Mouse (Mus musculus): ENCODE measurements at regions not wholly inside any gene's neighbourhood (a gene's known extent, or its start where the extent isn't known, plus 50 kb on each side); places are given as distances from the start of the nearest gene placed in this dataset.

DNA sequence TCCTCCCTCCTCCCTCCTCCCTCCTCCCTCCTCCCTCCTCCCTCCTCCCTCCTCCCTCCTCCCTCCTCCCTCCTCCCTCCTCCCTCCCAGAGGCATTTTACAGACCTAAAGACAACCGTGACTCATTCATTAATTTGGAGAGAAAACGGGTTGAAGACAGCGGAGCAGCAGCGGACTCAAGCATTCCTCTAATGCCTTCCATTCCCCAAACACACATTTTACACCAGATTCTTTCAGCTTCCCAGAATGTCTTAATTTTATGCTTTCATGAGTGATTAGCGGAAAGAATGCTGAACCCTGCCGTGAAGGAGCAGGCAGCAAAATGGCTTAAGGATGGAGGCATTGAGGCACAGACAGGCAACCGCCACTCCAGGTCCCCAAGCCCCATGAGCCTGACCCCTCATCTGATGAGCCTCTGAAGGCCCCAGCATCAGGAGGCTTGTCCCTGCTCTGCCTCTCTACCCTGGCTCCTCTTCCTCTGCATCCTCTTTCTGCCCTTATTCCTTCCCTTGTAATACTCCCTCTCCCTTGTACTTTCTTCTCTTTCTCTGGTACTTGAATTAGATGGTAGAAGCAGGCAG is 192.5 kb downstream of the Cdc5l start:
- peak; percentile 56 for DNase-seq (ENCODE audit: low read depth, low spot score)

DNA sequence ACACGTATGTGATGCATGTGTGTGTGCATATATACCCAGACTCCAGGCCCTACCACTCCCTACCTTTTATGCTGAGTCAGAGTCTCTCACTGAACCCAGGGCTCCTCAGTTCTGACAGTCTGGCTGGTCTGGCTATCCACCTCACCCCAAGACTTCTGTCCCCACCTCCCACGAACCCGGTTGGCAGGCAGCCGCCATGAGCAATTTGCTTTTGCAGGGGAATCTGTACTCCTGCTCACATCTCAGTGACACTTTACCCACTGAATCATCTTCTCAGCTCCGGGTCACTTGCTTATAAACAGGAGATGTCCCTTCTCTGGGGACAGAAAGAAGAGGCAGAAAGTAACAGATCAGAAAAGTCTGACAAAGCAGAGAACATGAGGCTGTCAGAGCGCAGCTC is 193.0 kb downstream of the Cdc5l start:
- DNase-seq (ENCODE audit: low read depth, low spot score), result no peak

DNA sequence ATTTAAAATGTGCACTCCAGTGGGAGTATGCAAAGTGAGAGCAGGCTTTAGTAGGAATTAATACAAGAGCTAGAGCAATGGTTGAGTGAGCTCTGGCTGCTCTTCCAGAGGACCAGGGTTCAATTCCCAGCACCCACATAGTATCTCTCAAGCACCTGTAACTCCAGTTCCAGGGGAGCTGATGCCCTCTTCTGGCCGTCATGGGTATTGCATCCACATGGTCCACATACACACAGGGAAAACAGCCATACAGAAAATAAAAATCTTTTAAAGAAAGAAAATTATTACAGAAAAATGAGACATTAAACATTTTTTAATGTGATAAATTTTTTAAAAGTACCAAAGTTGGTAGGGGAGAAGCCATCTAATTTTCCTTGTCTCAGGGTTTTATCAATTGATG is 196.3 kb downstream of the Cdc5l start:
- DNase-seq (ENCODE audit: low read depth, low spot score), result no peak

DNA sequence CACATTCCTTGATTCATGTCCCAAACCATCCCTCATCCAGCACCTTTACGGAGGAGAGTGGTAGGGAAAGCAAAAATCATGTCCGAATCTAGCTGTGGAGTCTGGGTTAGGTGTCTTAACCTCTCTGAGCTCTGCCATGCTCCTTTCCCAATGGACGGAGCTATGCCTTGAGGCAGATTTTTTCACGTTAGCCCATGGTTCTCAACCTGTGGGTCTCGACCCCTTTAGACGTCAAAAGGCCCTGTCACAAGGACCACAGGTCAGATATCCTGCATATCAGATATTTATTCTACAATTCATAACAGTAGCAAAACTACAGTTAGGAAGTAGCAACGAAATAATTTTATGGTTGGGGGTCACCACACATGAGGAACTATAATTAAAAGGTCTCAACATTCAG is 198.1 kb downstream of the Cdc5l start:
- DNase-seq (ENCODE audit: low read depth, low spot score), result no peak

DNA sequence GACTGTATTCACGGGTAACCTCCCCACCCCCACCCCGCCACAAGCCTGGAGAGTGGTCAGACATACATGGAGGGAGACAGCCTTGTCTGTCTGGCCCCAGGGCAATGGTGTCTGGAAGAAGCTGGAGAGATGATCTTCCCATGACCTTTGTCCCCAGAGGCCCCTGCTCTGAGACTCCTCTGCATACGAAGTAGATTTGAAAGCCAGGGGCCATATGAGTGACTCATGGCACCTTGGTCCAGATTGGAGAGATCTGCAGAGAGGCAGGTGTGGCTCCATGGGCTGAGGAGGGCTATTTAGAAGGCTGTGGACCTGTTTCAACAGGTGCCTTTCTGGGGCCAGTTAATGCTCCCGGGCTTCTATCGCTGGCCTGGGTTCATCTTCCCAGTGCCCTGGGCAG is 200.7 kb downstream of the Cdc5l start:
- no peak for DNase-seq (ENCODE audit: low read depth, low spot score)

DNA sequence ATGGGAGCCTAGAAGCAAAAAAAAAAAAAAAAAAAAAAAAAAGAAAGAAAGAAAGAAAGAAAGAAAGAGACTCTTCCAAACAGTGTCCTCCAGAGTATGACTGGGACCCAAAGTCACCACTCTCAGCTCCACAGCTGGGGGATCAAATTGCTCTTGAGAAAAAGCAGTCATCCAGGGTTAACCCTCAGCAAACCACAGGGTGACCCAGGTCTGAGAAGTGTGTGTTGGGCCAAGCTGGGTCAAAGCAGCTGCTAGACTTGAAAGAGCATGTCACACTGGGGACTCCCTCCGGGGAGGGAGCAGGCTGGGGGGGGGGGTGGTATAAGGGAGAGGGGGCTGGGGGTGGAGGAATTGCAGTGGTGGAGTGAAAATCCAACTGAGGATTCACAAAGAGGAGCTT is 206.3 kb downstream of the Cdc5l start:
- peak; percentile 46 for DNase-seq (ENCODE audit: low read depth, low spot score)

DNA sequence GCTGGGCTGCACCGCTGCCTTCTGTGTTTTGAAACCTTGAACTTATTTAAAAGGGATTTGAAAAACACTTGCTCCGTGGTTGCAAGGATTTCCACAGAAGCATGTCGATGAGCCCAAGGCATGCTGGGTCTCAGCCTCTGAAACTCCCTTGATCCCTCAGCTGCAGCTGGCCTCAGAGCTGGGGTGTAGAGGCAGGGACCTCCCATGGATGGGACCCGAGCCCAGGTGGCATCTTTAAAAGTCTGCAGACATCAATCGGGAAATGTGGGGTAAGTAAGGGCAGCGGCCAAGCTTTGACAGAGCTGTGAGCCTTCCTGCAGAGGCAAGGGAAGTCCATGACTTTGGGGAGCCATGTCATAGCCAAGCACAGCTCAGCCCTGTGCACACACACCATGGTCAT is 207.1 kb downstream of the Cdc5l start:
- no peak for DNase-seq (ENCODE audit: low read depth, low spot score)

DNA sequence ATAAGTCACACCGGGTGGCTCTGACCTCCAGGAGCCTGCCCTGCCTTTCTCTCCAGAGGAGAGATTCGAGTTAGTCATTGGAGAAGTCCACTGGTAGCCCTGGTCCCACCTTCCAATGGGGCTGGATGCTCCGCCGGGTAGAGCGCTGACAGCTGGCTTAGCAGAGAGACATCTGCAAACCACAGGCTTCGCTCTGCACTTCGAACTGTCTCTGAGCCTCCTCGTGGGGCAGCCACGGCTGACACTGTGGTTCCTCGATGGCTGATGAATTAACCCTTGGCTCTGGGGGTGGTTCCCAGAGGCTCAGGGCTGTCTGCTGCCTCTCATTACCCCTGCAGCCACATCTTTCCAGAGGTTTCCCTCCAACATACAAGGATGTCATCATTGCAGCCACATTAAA is 211.9 kb downstream of the Cdc5l start:
- DNase-seq (ENCODE audit: low read depth, low spot score), result no peak

DNA sequence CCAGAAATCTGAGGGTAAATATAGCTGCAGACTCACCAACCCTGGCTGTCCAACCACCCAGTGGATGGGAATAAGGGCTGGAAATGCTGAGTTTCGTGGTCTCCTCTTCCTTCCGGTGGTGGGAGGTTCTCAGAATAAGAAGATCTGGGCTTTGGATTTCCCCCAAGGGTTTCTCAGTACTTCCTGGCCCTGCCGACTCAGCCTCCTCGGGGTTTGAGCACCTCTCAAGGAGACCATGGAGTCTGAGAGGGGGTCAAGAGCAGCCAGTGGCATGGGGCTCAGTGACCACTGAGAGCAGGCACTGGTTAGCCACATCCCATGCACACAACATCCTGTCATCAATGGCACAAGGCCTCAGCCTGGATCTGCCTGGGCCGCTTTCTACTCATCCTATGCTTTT is 216.4 kb downstream of the Cdc5l start:
- DNase-seq (ENCODE audit: low read depth, low spot score), result no peak

DNA sequence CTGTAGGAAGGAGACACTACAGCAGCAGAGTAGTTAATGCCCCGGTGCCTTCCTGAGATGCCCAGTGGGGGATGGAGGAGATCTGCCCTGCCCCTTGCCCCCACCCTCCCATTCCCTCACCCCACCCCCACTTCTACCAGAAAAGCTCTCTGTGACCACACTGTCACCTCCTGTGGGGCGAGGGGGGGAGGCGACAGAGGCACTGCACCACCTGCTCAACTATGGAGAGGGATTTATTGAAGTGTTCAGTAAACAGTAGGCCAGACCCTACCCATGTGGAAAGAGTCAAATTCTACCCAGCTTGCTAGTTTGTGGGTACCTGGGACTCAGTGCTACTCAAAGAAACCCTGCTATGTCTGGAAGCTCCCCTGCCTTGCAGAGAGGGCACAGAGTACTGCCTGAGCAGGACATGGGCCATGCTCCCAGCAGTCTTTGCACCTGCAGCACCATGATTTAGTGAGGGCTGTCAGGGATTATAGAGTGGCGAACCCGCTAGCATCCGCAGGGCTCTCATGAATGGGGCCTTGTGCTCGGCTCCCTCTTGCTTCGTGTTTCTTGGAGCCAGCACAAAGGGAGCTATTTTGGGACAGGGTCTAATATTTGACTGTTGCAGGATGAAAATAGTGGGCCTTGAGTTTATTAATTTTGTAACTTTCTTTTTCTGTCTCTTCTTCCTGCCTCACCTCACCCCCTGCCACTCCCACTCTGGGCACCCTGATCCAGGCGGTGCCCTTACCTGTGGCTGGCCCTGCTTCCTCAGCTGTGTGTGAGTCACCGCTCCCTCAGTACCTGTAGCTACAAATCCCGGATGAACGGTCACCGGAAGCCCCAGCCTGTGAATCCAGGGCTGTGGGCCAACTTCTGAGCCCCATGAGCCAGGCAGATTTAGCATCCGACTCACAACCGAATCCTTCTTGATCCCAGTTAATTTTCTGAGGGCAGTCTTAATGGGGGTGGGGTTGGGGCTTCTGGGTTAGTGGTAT is 218.2 kb downstream of the Cdc5l start:
- peak; percentile 73 for DNase-seq (ENCODE audit: low read depth, low spot score)

DNA sequence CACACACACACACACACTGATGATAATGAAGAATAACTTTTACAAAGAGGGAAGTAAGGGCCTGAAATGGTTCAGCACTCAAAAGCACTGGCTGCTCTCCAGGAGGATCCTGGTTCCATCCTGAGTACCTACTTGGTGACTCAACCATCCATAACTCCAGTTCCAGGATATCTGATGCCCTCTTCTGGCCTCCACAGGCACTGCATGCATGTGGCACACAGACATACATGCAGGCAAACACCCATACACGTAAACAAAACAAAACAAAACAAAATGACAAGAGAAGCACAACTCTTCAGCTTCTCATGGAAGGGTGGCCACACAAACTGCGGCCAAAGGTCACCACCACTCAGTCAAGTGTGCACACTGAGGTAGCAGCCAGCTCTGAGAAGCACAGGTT is 222.6 kb downstream of the Cdc5l start:
- DNase-seq (ENCODE audit: low read depth, low spot score), result no peak

DNA sequence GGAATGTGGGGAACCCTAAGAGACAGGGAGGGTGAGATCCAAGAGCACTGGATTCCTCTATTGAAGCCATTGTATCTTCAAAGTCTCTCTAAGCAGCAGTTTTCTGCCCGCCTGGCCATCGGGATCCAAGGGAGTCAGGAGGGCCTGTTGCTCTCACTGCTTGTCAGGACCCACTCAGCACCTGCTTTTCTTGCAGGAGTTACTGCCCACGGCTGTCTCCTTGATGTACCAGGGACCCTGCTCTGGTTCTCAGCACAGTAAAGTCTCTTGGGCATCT is 224.2 kb downstream of the Cdc5l start:
- no peak for DNase-seq (ENCODE audit: low read depth, low spot score)

DNA sequence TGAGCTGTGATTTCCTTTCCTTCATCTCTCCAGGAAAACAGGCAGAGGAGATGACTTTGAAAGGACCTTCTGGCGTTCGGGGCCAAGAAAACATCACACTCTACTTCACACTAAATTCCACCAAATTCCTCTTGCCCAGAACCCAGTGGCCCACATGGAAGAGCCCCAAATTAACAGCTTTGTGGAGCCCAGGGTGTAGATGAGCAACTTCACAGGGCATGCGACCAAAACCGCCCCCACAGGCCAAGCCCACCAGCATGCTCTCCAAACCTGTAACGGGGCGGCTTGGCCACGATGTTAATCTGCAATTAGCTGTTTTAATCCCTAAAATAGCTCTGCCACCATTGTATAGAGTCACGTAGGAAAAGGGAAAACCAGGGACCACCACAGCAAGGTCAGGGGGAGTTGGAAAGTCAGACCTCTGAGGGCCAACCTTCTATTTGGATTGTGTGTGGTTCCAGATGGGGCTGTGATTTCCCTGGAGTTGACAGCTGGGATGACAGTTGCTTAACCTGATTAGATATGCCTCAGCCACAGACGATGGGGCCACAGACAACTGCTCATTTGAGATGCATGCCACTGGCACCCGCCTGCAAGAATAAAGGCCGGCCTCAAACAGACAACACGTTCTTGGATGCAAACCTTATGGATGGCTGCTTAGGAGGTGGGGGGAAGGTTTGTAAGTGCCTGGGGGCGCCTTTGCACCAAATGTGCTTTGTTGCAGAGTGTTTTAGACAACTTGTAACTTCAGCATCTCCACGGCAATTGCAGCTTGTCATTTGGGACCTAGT is 224.7 kb downstream of the Cdc5l start:
- DNase-seq (ENCODE audit: low read depth, low spot score), result no peak

DNA sequence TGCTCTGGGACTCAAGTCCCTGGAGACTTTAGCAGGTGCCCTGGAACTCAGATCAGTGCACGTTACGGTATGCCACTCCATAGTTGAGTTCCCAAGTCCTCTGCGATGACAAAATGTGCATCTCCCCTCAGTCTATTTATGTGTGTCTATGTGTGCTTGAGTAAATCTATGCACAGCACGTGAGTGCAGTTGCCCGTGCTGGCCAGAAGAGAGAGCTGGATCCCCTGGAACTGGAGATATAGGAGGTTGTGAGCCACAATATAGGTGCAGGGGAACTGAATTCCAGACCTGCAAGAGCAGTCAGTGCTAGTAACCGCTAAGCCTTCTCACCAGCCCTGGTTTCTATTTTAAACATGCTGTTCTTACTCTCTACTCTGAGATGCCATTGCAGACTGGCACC is 237.8 kb downstream of the Cdc5l start:
- DNase-seq (ENCODE audit: low read depth, low spot score), result no peak

DNA sequence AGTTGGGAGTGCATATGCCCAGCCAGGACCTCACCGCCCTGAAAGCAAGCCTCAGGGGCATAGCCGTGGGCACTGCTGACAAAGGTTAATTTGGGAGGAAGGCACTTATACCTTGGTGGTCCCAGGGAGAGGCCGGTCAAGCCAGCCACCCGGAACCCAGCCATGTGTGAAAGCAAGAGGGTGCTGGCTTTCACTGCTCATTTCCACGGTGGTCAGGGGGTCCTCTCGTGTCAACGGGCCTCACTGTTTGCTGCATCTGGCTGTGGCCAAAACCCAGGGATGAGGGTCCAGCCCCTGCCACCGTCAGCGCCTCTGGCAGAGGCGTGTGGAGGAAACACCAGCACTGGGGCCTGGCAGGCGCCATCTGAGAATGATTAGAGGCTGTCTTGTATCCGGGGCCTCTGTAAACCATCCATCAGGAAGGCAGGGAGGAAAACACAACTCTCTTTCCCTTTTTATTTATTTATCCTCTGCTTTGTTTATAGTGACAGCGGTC is 238.7 kb downstream of the Cdc5l start:
- peak; percentile 54 for DNase-seq (ENCODE audit: low read depth, low spot score)

DNA sequence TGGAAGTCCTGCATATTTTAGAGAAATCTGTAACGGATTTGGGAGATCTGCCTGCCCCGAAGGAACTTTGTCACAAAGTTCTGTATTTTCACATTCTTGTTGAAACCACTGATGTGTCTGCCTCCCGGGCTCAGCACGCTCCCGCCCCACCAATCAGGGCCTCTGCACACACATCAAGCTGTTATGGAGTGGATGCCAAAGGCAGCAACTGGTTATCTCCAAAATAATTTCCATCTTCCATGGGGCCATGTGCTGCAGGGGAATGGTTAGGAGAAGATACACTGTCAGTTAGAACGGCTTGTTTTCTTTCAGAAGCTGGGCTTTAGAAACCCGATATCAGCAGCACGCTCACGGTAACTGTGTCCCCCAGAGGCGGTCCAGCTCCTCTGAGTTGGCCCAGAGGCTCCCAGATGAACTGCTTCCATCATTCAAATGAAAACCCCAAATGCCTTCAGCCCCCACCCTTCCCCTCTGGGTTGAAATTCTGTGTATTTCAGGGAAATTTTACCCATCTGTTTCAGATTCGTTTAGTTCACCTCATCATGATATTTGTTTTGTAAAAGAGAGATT is 240.0 kb downstream of the Cdc5l start:
- no peak for DNase-seq (ENCODE audit: low read depth, low spot score)

DNA sequence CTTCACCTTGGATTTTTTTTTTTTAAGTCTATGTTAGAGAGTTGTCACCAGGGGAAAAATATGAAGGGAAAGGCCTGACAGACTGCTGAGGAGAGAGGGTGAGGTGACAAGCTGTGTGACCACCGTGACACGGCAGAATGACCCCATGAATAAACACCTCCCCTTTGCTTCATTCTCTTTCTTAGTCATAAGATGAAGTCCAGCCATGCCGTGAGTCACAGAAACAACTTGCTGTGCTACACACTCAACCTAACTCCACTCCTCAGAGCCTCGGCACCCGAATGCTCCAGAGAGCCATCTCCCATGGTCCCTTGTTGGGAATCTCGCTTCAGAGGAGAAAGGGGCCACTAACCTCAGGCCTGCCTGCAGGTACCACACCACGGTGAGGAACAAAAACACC is 246.1 kb downstream of the Cdc5l start:
- no peak for DNase-seq (ENCODE audit: low read depth, low spot score)

DNA sequence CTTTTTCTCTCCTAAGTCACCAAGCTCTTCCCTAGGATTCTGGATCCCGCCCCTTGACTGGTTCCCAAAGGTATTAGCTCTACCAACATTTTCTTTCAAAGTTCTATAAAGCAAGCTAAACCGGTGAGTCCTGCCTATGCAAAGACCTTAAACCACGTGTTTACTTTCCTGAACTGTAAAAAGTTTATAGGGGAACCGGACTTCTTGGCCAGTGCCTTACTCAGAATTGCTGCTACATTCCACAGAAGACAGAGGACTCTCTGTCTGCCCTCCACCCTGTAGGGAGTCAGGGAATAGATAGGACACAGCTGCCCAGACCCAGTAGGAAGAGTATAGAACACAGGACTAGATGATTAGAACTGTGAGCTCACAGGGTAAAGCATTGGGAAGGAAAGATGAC is 257.2 kb downstream of the Cdc5l start:
- DNase-seq (ENCODE audit: low read depth, low spot score), result no peak

DNA sequence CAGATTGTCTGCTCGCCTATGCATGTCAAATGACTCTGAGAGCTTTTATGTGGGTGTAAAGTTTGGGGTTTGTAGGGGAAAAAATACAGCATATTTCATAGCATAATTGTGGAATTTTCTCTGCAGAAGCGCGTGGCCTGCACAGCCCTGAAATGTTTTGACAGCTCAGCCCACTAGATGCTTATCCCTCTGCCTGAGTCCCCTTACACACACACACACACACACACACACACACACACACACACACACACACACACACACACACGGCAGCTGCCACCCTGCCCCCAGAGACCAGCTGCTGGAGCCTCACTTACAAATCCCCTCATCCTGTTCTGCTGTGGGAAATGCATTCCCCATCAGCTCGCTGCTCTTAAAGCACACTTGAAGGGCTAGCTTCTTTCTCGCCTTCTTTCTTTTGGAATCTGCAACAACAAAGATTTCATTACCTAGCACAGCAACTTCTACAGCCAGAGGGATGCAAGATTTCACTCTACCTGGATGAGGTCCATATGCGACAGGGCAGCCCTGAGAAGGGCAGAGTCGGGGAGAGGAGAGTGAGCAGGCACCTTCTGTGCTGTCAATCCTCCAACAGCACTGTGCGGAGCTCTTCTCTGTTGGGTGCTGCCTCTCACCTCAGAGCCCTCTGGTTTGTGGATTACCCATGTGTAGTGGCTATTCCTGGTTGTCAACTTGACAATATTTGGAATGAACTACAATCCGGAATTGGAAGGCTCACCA is 264.1 kb downstream of the Cdc5l start:
- DNase-seq (ENCODE audit: low read depth, low spot score), result no peak
